Mouse (Mus musculus): Measurements from ENCODE around the gene Ripply2. TPM values are rescaled to one million over a fixed set of nuclear protein-coding genes. Genes with fewer than 3 reads are reported as not detected.

Ripply2 gene
- total RNA-seq (2023) = not detected

GRCm38 (mm10) chr9:87015288-87015937 is at the start of gene Ripply2:
Ripply2 (plus strand) TSS chr9:87015537.

GRCm38 (mm10) chr9:87021778-87022523 is 6.6 kb downstream of the Ripply2 start, which contains the start of gene Cyb5r4:
Cyb5r4 (plus strand) TSS chr9:87022014.

Other genes starting within 250 kb of the Ripply2 start
- not detected for gene Snap91, start 134.9 kb upstream of the Ripply2 start, total RNA-seq (2023)
- 42.7 TPM for gene Cyb5r4, start 6.5 kb downstream of the Ripply2 start, total RNA-seq (2023)
- gene Mrap2, start 128.8 kb downstream of the Ripply2 start, total RNA-seq (2023) = not detected
- 7.4 TPM for gene Cep162, start 240.0 kb downstream of the Ripply2 start, total RNA-seq (2023)